Mouse (Mus musculus): ENCODE measurements around the gene E030018B13Rik.

- TF ChIP-seq EP300 (IDR thresholded peaks at IDR 0.05; ENCODE audit: low read depth): no peak
- TF ChIP-seq CTCF (IDR thresholded peaks at IDR 0.05; ENCODE audit: low read depth): no peak
Observed at GRCm38 (mm10) chr7:63873880-63874279, 42.8 kb upstream of the E030018B13Rik start.

Data from liver, postnatal 0 days (tissue).